Mouse (Mus musculus) intestine, embryonic 14.5 days (tissue): ENCODE results near the gene Smad9. TPM values are rescaled to one million over a fixed set of nuclear protein-coding genes. Genes with fewer than 3 reads are reported as not detected.

ENCODE experiments used
- polyA plus RNA-seq: library from polyadenylated mRNA; unstranded; fragments of >200 nt; fragmentation: Nextera tagmentation; extraction: Ambion mirVana; gene quantifications from 2 replicates; pipeline ENCODE4 v1.2.1, GENCODE M21; 2014

Smad9 gene
- polyA plus RNA-seq, 1 experiment from 2014 or later, result 3.7 TPM

Other genes with a start within 250 kb of the Smad9 start
- gene Supt20, start 62.8 kb upstream of the Smad9 start, polyA plus RNA-seq, result 100 and 107 TPM in 2 replicates
- 1.5 and 2.4 TPM in 2 replicates for gene Gm21958, start 41.2 kb upstream of the Smad9 start, polyA plus RNA-seq
- 134 and 141 TPM in 2 replicates for gene Exosc8, start 20.2 kb upstream of the Smad9 start, polyA plus RNA-seq
- gene Alg5, start 20.0 kb upstream of the Smad9 start, polyA plus RNA-seq, result 57.0 and 58.3 TPM in 2 replicates
- 42.8 and 43.7 TPM in 2 replicates for gene Rfxap, start 52.2 kb downstream of the Smad9 start, polyA plus RNA-seq
- 0.15 and 0.20 TPM in 2 replicates for gene Sertm1, start 160.3 kb downstream of the Smad9 start, polyA plus RNA-seq